In genomic region chr12:16895221-16895928, GRCm38 (mm10) we compare ENCODE assay signal across 8 mouse cellular contexts. TPM values are rescaled to one million over a fixed set of nuclear protein-coding genes. Genes with fewer than 3 reads are reported as not detected.
DNase-seq lines count a peak whose midpoint lies in the region; ATAC-seq and TF ChIP-seq lines count a peak whose summit lies in the region.

No protein-coding gene starts in this region.

- DNase-seq in 3134 (ENCODE audit: extremely low read depth, insufficient read length, low spot score) (peak; percentile 60), CH12.LX (ENCODE audit: extremely low read depth) (no peak)
- DNase-seq in heart, postnatal 4 days: peak; percentile 64
- DNase-seq in liver, embryonic 14.5 days (ENCODE audit: low read depth in 3 of 3, low spot score in 3 of 3): peak in 1 of 3 experiments; percentile 37
- peak; percentile 45 for DNase-seq in urinary bladder, postnatal 25 days (ENCODE audit: low spot score)

- TF ChIP-seq EP300 in CH12.LX (IDR thresholded peaks at IDR 0.05; ENCODE audit: low read length): no peak
- TF ChIP-seq EP300 in liver, embryonic 14.5 days (IDR thresholded peaks at IDR 0.05; ENCODE audit: low read depth): no peak

- peak overlapping the region; percentile 98 for H3K9ac ChIP-seq in CH12.LX (ENCODE audit: insufficient read depth, low read depth)
- peak overlapping the region; percentile 85 for H3K9ac ChIP-seq in forebrain, embryonic 12.5 days
- H3K9ac ChIP-seq in liver, embryonic 14.5 days (replicated peaks): peak overlapping the region; percentile 91
- peak overlapping the region; percentile 95 for H3K9ac ChIP-seq in neural tube, embryonic 13.5 days

- peak overlapping the region; percentile 82 to 100 (median 92) for H3K4me3 ChIP-seq in CH12.LX (replicated peaks in 1 of 3; ENCODE audit: low read depth in 2 of 3, low read length in 2 of 3, poor library complexity in 1 of 3)
- peak overlapping the region; percentile 91 for H3K4me3 ChIP-seq in forebrain, embryonic 12.5 days (replicated peaks)
- peak overlapping the region; percentile 76 to 99 for H3K4me3 ChIP-seq in liver, embryonic 14.5 days (ENCODE audit: insufficient read depth in 1 of 2, low read depth in 2 of 2, low read length in 2 of 2)
- peak overlapping the region; percentile 91 for H3K4me3 ChIP-seq in neural tube, embryonic 13.5 days

- WGBS in forebrain, embryonic 12.5 days: under 1% methylated on average over 31 of the region's 41 CpGs
- under 1% methylated on average over 40 of the region's 41 CpGs for WGBS in liver, embryonic 14.5 days (ENCODE audit: insufficient replicate concordance)
- whole genome bisulfite sequencing in neural tube, embryonic 13.5 days: under 1% methylated on average over 39 of the region's 41 CpGs

- H3K79me2 ChIP-seq in CH12.LX (replicated peaks; ENCODE audit: control insufficient read depth, extremely low read depth, insufficient read depth, poor library complexity, severe bottlenecking): peaks cover 40% of the 10 kb centered on the region

- TF ChIP-seq CTCF in CH12.LX (conservative IDR thresholded peaks at IDR 0.05 in 1 of 2, IDR thresholded peaks at IDR 0.05 in 1 of 2; ENCODE audit: low read depth in 2 of 2, low read length in 2 of 2): no peak
- TF ChIP-seq CTCF in liver, embryonic 14.5 days (IDR thresholded peaks at IDR 0.05; ENCODE audit: low read depth): no peak

- H3K27me3 ChIP-seq in CH12.LX (replicated peaks): no peaks in the 10 kb centered on the region
- no peaks in the 10 kb centered on the region for H3K27me3 ChIP-seq in forebrain, embryonic 12.5 days
- H3K27me3 ChIP-seq in liver, embryonic 14.5 days (ENCODE audit: control insufficient read depth, insufficient read depth, low read length): no peaks in the 10 kb centered on the region
- H3K27me3 ChIP-seq in neural tube, embryonic 13.5 days: no peaks in the 10 kb centered on the region

- H3K4me1 ChIP-seq in CH12.LX (ENCODE audit: control insufficient read depth in 1 of 2, insufficient read depth in 2 of 2): peaks cover 8 to 32% of the 10 kb centered on the region in 2 experiments
- peaks cover 25% of the 10 kb centered on the region for H3K4me1 ChIP-seq in forebrain, embryonic 12.5 days
- H3K4me1 ChIP-seq in liver, embryonic 14.5 days (replicated peaks; ENCODE audit: control insufficient read depth in 2 of 2, insufficient read depth in 2 of 2, low read length in 1 of 2): peaks cover 32% of the 10 kb centered on the region in 2 experiments
- peaks cover 40% of the 10 kb centered on the region for H3K4me1 ChIP-seq in neural tube, embryonic 13.5 days (replicated peaks)

- peak; percentile 60 for TF ChIP-seq POLR2A in CH12.LX (IDR thresholded peaks at IDR 0.05; ENCODE audit: low read depth, low read length)

- no peaks in the 10 kb centered on the region for H3K9me3 ChIP-seq in CH12.LX (replicated peaks; ENCODE audit: low read length)
- H3K9me3 ChIP-seq in forebrain, embryonic 12.5 days: no peaks in the 10 kb centered on the region
- no peaks in the 10 kb centered on the region for H3K9me3 ChIP-seq in liver, embryonic 14.5 days (ENCODE audit: control insufficient read depth, low read length)
- H3K9me3 ChIP-seq in neural tube, embryonic 13.5 days: no peaks in the 10 kb centered on the region

- dilution Hi-C loops in CH12.LX (cut with MboI; ENCODE audit: extremely low pct_ligation_motif_present, extremely low pct_unique_long_range_greater_than_20kb, low sequenced_read_pairs): no loop called here

- H3K27ac ChIP-seq in CH12.LX (ENCODE audit: insufficient read depth, low read depth): peak overlapping the region; percentile 89
- peak overlapping the region; percentile 95 for H3K27ac ChIP-seq in forebrain, embryonic 12.5 days
- peak overlapping the region; percentile 53 for H3K27ac ChIP-seq in liver, embryonic 14.5 days
- peak overlapping the region; percentile 95 for H3K27ac ChIP-seq in neural tube, embryonic 13.5 days (replicated peaks)

- in situ Hi-C loops in CH12.LX (cut with MboI; ENCODE audit: low pct_ligation_motif_present, low pct_unique_long_range_greater_than_20kb, low sequenced_read_pairs): no loop called here

- H3K36me3 ChIP-seq in CH12.LX (replicated peaks in 1 of 2; ENCODE audit: control insufficient read depth in 1 of 2, insufficient read depth in 1 of 2, low read length in 1 of 2): no peaks in the 10 kb centered on the region
- no peaks in the 10 kb centered on the region for H3K36me3 ChIP-seq in forebrain, embryonic 12.5 days (replicated peaks)
- H3K36me3 ChIP-seq in liver, embryonic 14.5 days (replicated peaks; ENCODE audit: control insufficient read depth, insufficient read depth, low read depth): no peaks in the 10 kb centered on the region
- no peaks in the 10 kb centered on the region for H3K36me3 ChIP-seq in neural tube, embryonic 13.5 days

- H3K4me2 ChIP-seq in CH12.LX (ENCODE audit: insufficient read depth, low read depth, poor library complexity, severe bottlenecking): peak overlapping the region; percentile 61; the same call in 1 of the 2 replicates
- H3K4me2 ChIP-seq in forebrain, embryonic 12.5 days: peak overlapping the region; percentile 86
- peak overlapping the region; percentile 96 for H3K4me2 ChIP-seq in liver, embryonic 14.5 days (ENCODE audit: low read depth)
- H3K4me2 ChIP-seq in neural tube, embryonic 13.5 days: peak overlapping the region; percentile 72

- no peak for TF ChIP-seq RAD21 in CH12.LX (IDR thresholded peaks at IDR 0.05; ENCODE audit: low read depth, low read length)

- ATAC-seq in cerebellum, adult (ENCODE audit: insufficient number of reproducible peaks, low FRiP score, low TSS enrichment): peak; percentile 23; the same call in 1 of the 2 replicates
- ATAC-seq in forebrain, embryonic 12.5 days (ENCODE audit: low FRiP score): peak; percentile 65
- peak; percentile 45 for ATAC-seq in liver, embryonic 14.5 days (ENCODE audit: insufficient read depth)
- peak; percentile 73 for ATAC-seq in neural tube, embryonic 13.5 days (ENCODE audit: low read depth)

TF ChIP-seq in CH12.LX, 34 proteins besides CTCF, POLR2A, EP300 and RAD21:
- TF ChIP-seq ELF1 (IDR thresholded peaks at IDR 0.05; ENCODE audit: low read depth, low read length) (peak; percentile 25; the same call in 1 of the 2 replicates), SIN3A (IDR thresholded peaks at IDR 0.05; ENCODE audit: low read length) (peak; percentile 61), E2F4 (IDR thresholded peaks at IDR 0.05; ENCODE audit: insufficient replicate concordance, low read depth, low read length) (no peak), SMC3 (IDR thresholded peaks at IDR 0.05; ENCODE audit: low read depth, low read length) (no peak), JUND (conservative IDR thresholded peaks at IDR 0.05; ENCODE audit: low read depth, low read length) (0 out of 2 replicates have a peak, but pooled peaks have one; percentile 32), MXI1 (IDR thresholded peaks at IDR 0.05; ENCODE audit: low read depth, low read length) (no peak), TBP (conservative IDR thresholded peaks at IDR 0.05; ENCODE audit: low read depth, low read length) (peak; percentile 89), POLR2AphosphoS2 (IDR thresholded peaks at IDR 0.05; ENCODE audit: low read depth, low read length) (no peak), ZC3H11A (IDR thresholded peaks at IDR 0.05; ENCODE audit: low read depth, low read length) (no peak), ZNF384 (IDR thresholded peaks at IDR 0.05; ENCODE audit: low read depth, low read length) (no peak), IRF4 (IDR thresholded peaks at IDR 0.05; ENCODE audit: low read depth, low read length) (peak; percentile 32; the same call in 1 of the 2 replicates), ZMIZ1 (IDR thresholded peaks at IDR 0.05; ENCODE audit: low read depth, low read length) (0 out of 2 replicates have a peak, but pooled peaks have one; percentile 14), BHLHE40 (IDR thresholded peaks at IDR 0.05; ENCODE audit: low read depth, low read length) (peak; percentile 21; the same call in 1 of the 2 replicates), NRF1 (IDR thresholded peaks at IDR 0.05; ENCODE audit: low read depth, low read length) (no peak), TCF12 (IDR thresholded peaks at IDR 0.05; ENCODE audit: low read depth, low read length) (peak; percentile 22), NELFE (IDR thresholded peaks at IDR 0.05; ENCODE audit: low read depth, low read length) (no peak), USF1 (IDR thresholded peaks at IDR 0.05; ENCODE audit: low read depth, low read length) (no peak)

RNA-seq across cellular contexts. Expression of gene Rock2, which starts 0.7 kb away (rescaled TPM):
- total RNA-seq in CH12.LX (2012; rRNA removed) (34.9 and 39.1 TPM in 2 replicates), CH12.LX (2014; rRNA removed) (40.3 and 45.7 TPM in 2 replicates)
- 49.3 and 49.9 TPM in 2 replicates for polyA plus RNA-seq in CH12.LX (2012; ENCODE audit: insufficient read length, low read depth)
- polyA plus RNA-seq in forebrain, embryonic 12.5 days (2016; fragmentation: Nextera tagmentation; extraction: Ambion mirVana): 21.0 and 22.9 TPM in 2 replicates
- total RNA-seq in heart, postnatal 4 days (2021): 10 to 100 TPM; 93.4 to 98.4 TPM
- 3.7 and 5.7 TPM in 2 replicates for polyA plus RNA-seq in liver, embryonic 14.5 days (2012; rRNA removed)
- 5.1 and 6.6 TPM in 2 replicates for polyA plus RNA-seq in liver, embryonic 14.5 days (2014; fragmentation: Nextera tagmentation; extraction: Ambion mirVana)
- polyA plus RNA-seq in neural tube, embryonic 13.5 days (2015; fragmentation: Nextera tagmentation; extraction: Ambion mirVana): 15.0 and 19.6 TPM in 2 replicates

Comparison
In these comparisons a context has a peak if more than half of its experiments do, and no peak if none do; other contexts are left out.
1. ATAC-seq: peak in every context shown above with its lines; median percentile 73 in neural tube, embryonic 13.5 days; 65 in forebrain, embryonic 12.5 days; 45 in liver, embryonic 14.5 days; 23 in cerebellum, adult.